Mouse (Mus musculus): ENCODE data around the gene Myocd. TPM values are rescaled to one million over a fixed set of nuclear protein-coding genes. Genes with fewer than 3 reads are reported as not detected.
A peak's percentile ranks its signal among the peaks of the same experiment; 100 is the strongest.

Gene Myocd
- polyA plus RNA-seq, 1 experiment from 2014 or later = 52.5 TPM

- Histone ChIP-seq H3K27ac (ENCODE audit: low read length) (peak overlapping the region; percentile 79), H3K9ac (ENCODE audit: low read length) (no peak overlapping the region), H3K36me3 (ENCODE audit: control insufficient read depth, insufficient read depth) (peaks cover 18% of the 10 kb centered on the region), H3K27me3 (ENCODE audit: control insufficient read depth, insufficient read depth, low read length) (no peaks in the 10 kb centered on the region), H3K9me3 (replicated peaks; ENCODE audit: control insufficient read depth, low read length) (no peaks in the 10 kb centered on the region), H3K4me3 (ENCODE audit: low read length) (no peak overlapping the region), H3K4me1 (ENCODE audit: control insufficient read depth, insufficient read depth, low read length) (peaks cover 45% of the 10 kb centered on the region), H3K4me2 (ENCODE audit: low read depth, low read length) (peak overlapping the region; percentile 14; the same call in 1 of the 2 replicates)
- 31% methylated on average over 13 of the region's 13 CpGs for WGBS
- ATAC-seq (replicated peaks; ENCODE audit: extremely low read depth, insufficient read depth, low FRiP score) = no peak
These were observed 65.1 kb downstream of the Myocd start for GRCm38 (mm10) chr11:65204651-65205050.

- no peak overlapping the region for H3K4me2 ChIP-seq (ENCODE audit: low read depth, low read length)
- H3K27me3 ChIP-seq (ENCODE audit: control insufficient read depth, insufficient read depth, low read length) = no peaks in the 10 kb centered on the region
- peaks cover 34% of the 10 kb centered on the region for H3K36me3 ChIP-seq (ENCODE audit: control insufficient read depth, insufficient read depth)
- H3K4me1 ChIP-seq (ENCODE audit: control insufficient read depth, insufficient read depth, low read length) = peaks cover 35% of the 10 kb centered on the region
- no peaks in the 10 kb centered on the region for H3K9me3 ChIP-seq (replicated peaks; ENCODE audit: control insufficient read depth, low read length)
- ATAC-seq (replicated peaks; ENCODE audit: extremely low read depth, insufficient read depth, low FRiP score) = no peak
- WGBS = 79% methylated on average over 1 of the region's 1 CpGs
- H3K9ac ChIP-seq (ENCODE audit: low read length) = no peak overlapping the region
- H3K27ac ChIP-seq (ENCODE audit: low read length) = no peak overlapping the region
- no peak overlapping the region for H3K4me3 ChIP-seq (ENCODE audit: low read length)
These were observed 66.8 kb downstream of the Myocd start for GRCm38 (mm10) chr11:65203020-65203419.

- peak overlapping the region; percentile 41 for H3K27ac ChIP-seq (ENCODE audit: low read length)
- WGBS = 22% methylated on average over 5 of the region's 5 CpGs
- H3K9ac ChIP-seq (ENCODE audit: low read length) = no peak overlapping the region
- no peak overlapping the region for H3K4me2 ChIP-seq (ENCODE audit: low read depth, low read length)
- H3K4me3 ChIP-seq (ENCODE audit: low read length) = no peak overlapping the region
- H3K4me1 ChIP-seq (ENCODE audit: control insufficient read depth, insufficient read depth, low read length) = peaks cover 30% of the 10 kb centered on the region
- no peaks in the 10 kb centered on the region for H3K27me3 ChIP-seq (ENCODE audit: control insufficient read depth, insufficient read depth, low read length)
- ATAC-seq (replicated peaks; ENCODE audit: extremely low read depth, insufficient read depth, low FRiP score) = no peak
- H3K9me3 ChIP-seq (replicated peaks; ENCODE audit: control insufficient read depth, low read length) = no peaks in the 10 kb centered on the region
- peaks cover 40% of the 10 kb centered on the region for H3K36me3 ChIP-seq (ENCODE audit: control insufficient read depth, insufficient read depth)
These were observed 67.6 kb downstream of the Myocd start for GRCm38 (mm10) chr11:65202236-65202635.

GRCm38 (mm10) chr11:65198026-65198425 lies 71.8 kb downstream of the Myocd start:
- 64% methylated on average over 3 of the region's 3 CpGs for WGBS
- Histone ChIP-seq H3K4me3 (ENCODE audit: low read length) (no peak overlapping the region), H3K27ac (ENCODE audit: low read length) (peak overlapping the region; percentile 63), H3K4me1 (ENCODE audit: control insufficient read depth, insufficient read depth, low read length) (peaks cover 8% of the 10 kb centered on the region; the same call in 1 of the 2 replicates), H3K4me2 (ENCODE audit: low read depth, low read length) (no peak overlapping the region), H3K36me3 (ENCODE audit: control insufficient read depth, insufficient read depth) (peaks cover 50% of the 10 kb centered on the region), H3K27me3 (ENCODE audit: control insufficient read depth, insufficient read depth, low read length) (no peaks in the 10 kb centered on the region), H3K9me3 (replicated peaks; ENCODE audit: control insufficient read depth, low read length) (no peaks in the 10 kb centered on the region), H3K9ac (ENCODE audit: low read length) (peak overlapping the region; percentile 15; the same call in 1 of the 2 replicates)
- no peak for ATAC-seq (replicated peaks; ENCODE audit: extremely low read depth, insufficient read depth, low FRiP score)

GRCm38 (mm10) chr11:65197280-65197679 lies 72.5 kb downstream of the Myocd start:
- Histone ChIP-seq H3K9me3 (replicated peaks; ENCODE audit: control insufficient read depth, low read length) (no peaks in the 10 kb centered on the region), H3K36me3 (ENCODE audit: control insufficient read depth, insufficient read depth) (peaks cover 52% of the 10 kb centered on the region), H3K9ac (ENCODE audit: low read length) (no peak overlapping the region), H3K4me1 (ENCODE audit: control insufficient read depth, insufficient read depth, low read length) (peaks cover 6% of the 10 kb centered on the region; the same call in 1 of the 2 replicates), H3K4me2 (ENCODE audit: low read depth, low read length) (no peak overlapping the region), H3K27ac (ENCODE audit: low read length) (peak overlapping the region; percentile 63), H3K27me3 (ENCODE audit: control insufficient read depth, insufficient read depth, low read length) (no peaks in the 10 kb centered on the region), H3K4me3 (ENCODE audit: low read length) (no peak overlapping the region)
- 7% methylated on average over 3 of the region's 3 CpGs for WGBS
- ATAC-seq (replicated peaks; ENCODE audit: extremely low read depth, insufficient read depth, low FRiP score) = no peak; the same call in 1 of the 2 replicates

GRCm38 (mm10) chr11:65186974-65187373 lies 82.8 kb downstream of the Myocd start:
- WGBS = 74% methylated on average over 12 of the region's 12 CpGs
- H3K4me3 ChIP-seq (ENCODE audit: low read length) = no peak overlapping the region
- H3K9ac ChIP-seq (ENCODE audit: low read length) = no peak overlapping the region
- H3K27ac ChIP-seq (ENCODE audit: low read length) = no peak overlapping the region
- peaks cover 13% of the 10 kb centered on the region for H3K4me1 ChIP-seq (ENCODE audit: control insufficient read depth, insufficient read depth, low read length)
- no peak overlapping the region for H3K4me2 ChIP-seq (ENCODE audit: low read depth, low read length)
- H3K36me3 ChIP-seq (ENCODE audit: control insufficient read depth, insufficient read depth) = peaks cover 46% of the 10 kb centered on the region
- H3K9me3 ChIP-seq (replicated peaks; ENCODE audit: control insufficient read depth, low read length) = no peaks in the 10 kb centered on the region
- no peak for ATAC-seq (replicated peaks; ENCODE audit: extremely low read depth, insufficient read depth, low FRiP score)
- no peaks in the 10 kb centered on the region for H3K27me3 ChIP-seq (ENCODE audit: control insufficient read depth, insufficient read depth, low read length)

GRCm38 (mm10) chr11:65185114-65185513 lies 84.7 kb downstream of the Myocd start:
- peaks cover 53% of the 10 kb centered on the region for H3K36me3 ChIP-seq (ENCODE audit: control insufficient read depth, insufficient read depth)
- no peaks in the 10 kb centered on the region for H3K9me3 ChIP-seq (replicated peaks; ENCODE audit: control insufficient read depth, low read length)
- no peak overlapping the region for H3K4me2 ChIP-seq (ENCODE audit: low read depth, low read length)
- 59% methylated on average over 1 of the region's 1 CpGs for WGBS
- no peak for ATAC-seq (replicated peaks; ENCODE audit: extremely low read depth, insufficient read depth, low FRiP score)
- H3K4me1 ChIP-seq (ENCODE audit: control insufficient read depth, insufficient read depth, low read length) = peaks cover 13% of the 10 kb centered on the region
- H3K9ac ChIP-seq (ENCODE audit: low read length) = no peak overlapping the region
- peak overlapping the region; percentile 59 for H3K27ac ChIP-seq (ENCODE audit: low read length)
- H3K27me3 ChIP-seq (ENCODE audit: control insufficient read depth, insufficient read depth, low read length) = no peaks in the 10 kb centered on the region
- H3K4me3 ChIP-seq (ENCODE audit: low read length) = no peak overlapping the region

GRCm38 (mm10) chr11:65170121-65170750 lies 99.6 kb downstream of the Myocd start:
- Histone ChIP-seq H3K4me3 (ENCODE audit: low read length) (no peak overlapping the region), H3K4me2 (ENCODE audit: low read depth, low read length) (no peak overlapping the region), H3K27ac (ENCODE audit: low read length) (no peak overlapping the region), H3K36me3 (ENCODE audit: control insufficient read depth, insufficient read depth) (0 out of 2 replicates have a peak, but pooled peaks cover under 1% of the 10 kb centered on the region), H3K4me1 (ENCODE audit: control insufficient read depth, insufficient read depth, low read length) (no peaks in the 10 kb centered on the region; the same call in 1 of the 2 replicates), H3K9me3 (replicated peaks; ENCODE audit: control insufficient read depth, low read length) (no peaks in the 10 kb centered on the region), H3K9ac (ENCODE audit: low read length) (no peak overlapping the region), H3K27me3 (ENCODE audit: control insufficient read depth, insufficient read depth, low read length) (no peaks in the 10 kb centered on the region)
- ATAC-seq (replicated peaks; ENCODE audit: extremely low read depth, insufficient read depth, low FRiP score) = no peak
- WGBS = 79% methylated on average over 4 of the region's 4 CpGs

GRCm38 (mm10) chr11:65162767-65163120 lies 107.0 kb downstream of the Myocd start, which contains the start of gene Arhgap44:
Gene Arhgap44 (minus strand): TSS chr11:65162961.
- under 1% methylated on average over 24 of the region's 27 CpGs for WGBS
- Histone ChIP-seq H3K4me2 (ENCODE audit: low read depth, low read length) (peak within 1 kb of the TSS; percentile 90), H3K9me3 (replicated peaks; ENCODE audit: control insufficient read depth, low read length) (no peaks in the 10 kb centered on the region), H3K9ac (ENCODE audit: low read length) (peak within 1 kb of the TSS; percentile 79), H3K4me3 (ENCODE audit: low read length) (peak within 1 kb of the TSS; percentile 71), H3K4me1 (ENCODE audit: control insufficient read depth, insufficient read depth, low read length) (peaks cover 15% of the 10 kb centered on the region), H3K27ac (ENCODE audit: low read length) (0 out of 2 replicates have a peak within 1 kb of the TSS, but pooled peaks have one; percentile 31), H3K36me3 (ENCODE audit: control insufficient read depth, insufficient read depth) (no peaks in the 10 kb centered on the region), H3K27me3 (ENCODE audit: control insufficient read depth, insufficient read depth, low read length) (no peaks in the 10 kb centered on the region; the same call in 1 of the 2 replicates)
- peak; percentile 88 for ATAC-seq (replicated peaks; ENCODE audit: extremely low read depth, insufficient read depth, low FRiP score)

All from heart, embryonic 16.5 days (tissue).